Mouse (Mus musculus) ES-E14 (cell line): Measurements from ENCODE around the gene Pappa. TPM values are rescaled to one million over a fixed set of nuclear protein-coding genes. Genes with fewer than 3 reads are reported as not detected.

Experiments used
- DNase-seq: peaks from one replicate; pipeline ENCODE4 v3.0.0-alpha.2; 2013; ENCODE audit warnings: low read depth, low spot score
- H3K27ac ChIP-seq: 2 replicates; pipeline ENCODE4 v1.5.1; 2012; ENCODE audit warnings: low read depth, mild to moderate bottlenecking, low read length, moderate library complexity, mixed read lengths; ENCODE audit not compliant: poor library complexity, insufficient read depth, severe bottlenecking
- H3K36me3 ChIP-seq: 2 replicates; pipeline ENCODE4 v1.6.1; 2012; ENCODE audit warnings: mild to moderate bottlenecking, low read length, moderate library complexity, mixed read lengths; ENCODE audit not compliant: control insufficient read depth, poor library complexity, insufficient read depth, severe bottlenecking
- H3K4me1 ChIP-seq, 2 experiments: fragments of 150-350 bp in 1 of 2; sonication (generic) in 1 of 2; 2 replicates each; pipeline ENCODE4 v1.6.1; 2012; ENCODE audit warnings: low read length in 2 of 2, mild to moderate bottlenecking in 1 of 2, mixed read lengths in 1 of 2; ENCODE audit not compliant: control insufficient read depth in 2 of 2, insufficient read depth in 2 of 2, poor library complexity in 1 of 2
- H3K4me3 ChIP-seq, 2 experiments: fragments of 150-350 bp in 1 of 2; sonication (generic) in 1 of 2; 2 replicates each; pipeline ENCODE4 v1.5.1; 2012; ENCODE audit warnings: low read length in 2 of 2, low read depth in 1 of 2, mild to moderate bottlenecking in 1 of 2, mixed read lengths in 1 of 2; ENCODE audit not compliant: insufficient read depth in 1 of 2, poor library complexity in 1 of 2, severe bottlenecking in 1 of 2
- H3K9ac ChIP-seq: 2 replicates; pipeline ENCODE4 v1.6.1; 2012; ENCODE audit warnings: low read depth, mild to moderate bottlenecking, low read length, mixed read lengths; ENCODE audit not compliant: poor library complexity, insufficient read depth, severe bottlenecking
- H3K9me3 ChIP-seq: fragments of 150-350 bp; sonication (generic); 2 replicates; pipeline ENCODE4 v1.6.1; 2012; ENCODE audit warnings: low read depth, mild to moderate bottlenecking, low read length; ENCODE audit not compliant: control insufficient read depth, insufficient read depth
- CHD2 ChIP-seq: IDR thresholded peaks from 2 replicates; pipeline ENCODE4 v1.6.1; 2014; ENCODE audit warnings: mild to moderate bottlenecking, low read depth, low read length, inconsistent platforms
- HCFC1 ChIP-seq: IDR thresholded peaks from 2 replicates; pipeline ENCODE4 v1.6.1; 2012; ENCODE audit warnings: low read length, inconsistent platforms, borderline replicate concordance; ENCODE audit not compliant: insufficient read depth
- MAFK ChIP-seq: IDR thresholded peaks from 2 replicates; pipeline ENCODE4 v1.6.1; 2014; ENCODE audit warnings: mild to moderate bottlenecking, low read depth, low read length, inconsistent platforms; ENCODE audit not compliant: insufficient read depth
- ZC3H11A ChIP-seq: IDR thresholded peaks from 2 replicates; pipeline ENCODE4 v1.6.1; 2012; ENCODE audit warnings: low read depth, mild to moderate bottlenecking, inconsistent platforms, low read length, borderline replicate concordance
- ZNF384 ChIP-seq: IDR thresholded peaks from 2 replicates; pipeline ENCODE4 v1.6.1; 2012; ENCODE audit warnings: low read depth, low read length, inconsistent platforms
- in situ Hi-C, 2 experiments: fragments of 600-800 bp; cut with MboI; formaldehyde crosslinking; loops; one replicate each; pipeline ENCODE4 v1.15.1; 2025; ENCODE audit warnings: low sequenced_read_pairs in 2 of 2, inconsistent platforms in 1 of 2; ENCODE audit not compliant: unreplicated experiment in 2 of 2
- total RNA-seq: library from RNA; depleted of rRNA; stranded (reverse); fragments of 300-350 nt; gene quantifications from 2 replicates; pipeline ENCODE4 v1.2.3, GENCODE M21; 2012

Pappa gene
- total RNA-seq, 1 experiment: 0.98 TPM

GRCm38 (mm10) chr4:65242434-65242931 is 118.5 kb downstream of the Pappa start:
- Histone ChIP-seq H3K4me1 (no peaks in the 10 kb centered on the region; a peak in 1 of 4 replicates), H3K27ac (no peak overlapping the region), H3K36me3 (no peaks in the 10 kb centered on the region), H3K9ac (no peak overlapping the region), H3K9me3 (no peaks in the 10 kb centered on the region), H3K4me3 (no peak overlapping the region)
- DNase-seq: no peak
- no peak for TF ChIP-seq MAFK
- TF ChIP-seq CHD2: no peak
- TF ChIP-seq ZNF384: no peak
- TF ChIP-seq HCFC1: no peak
- no peak for TF ChIP-seq ZC3H11A
- in situ Hi-C loops: no loop called here

- H3K27ac ChIP-seq: no peak overlapping the region
- no peaks in the 10 kb centered on the region for H3K9me3 ChIP-seq
- in situ Hi-C loops: no loop called here
- no peaks in the 10 kb centered on the region for H3K36me3 ChIP-seq
- no peaks in the 10 kb centered on the region for H3K4me1 ChIP-seq
- H3K4me3 ChIP-seq: no peak overlapping the region
- TF ChIP-seq ZNF384: no peak
- no peak for TF ChIP-seq MAFK
- no peak for TF ChIP-seq HCFC1
- no peak for TF ChIP-seq CHD2
- no peak overlapping the region for H3K9ac ChIP-seq
- no peak for DNase-seq
Observed at GRCm38 (mm10) chr4:65243245-65243644, 119.3 kb downstream of the Pappa start.

- in situ Hi-C loops: no loop called here
- TF ChIP-seq HCFC1 (no peak), MAFK (no peak), ZNF384 (no peak), ZC3H11A (no peak), CHD2 (no peak)
- H3K4me3 ChIP-seq: no peak overlapping the region
- DNase-seq: no peak
- H3K9me3 ChIP-seq: no peaks in the 10 kb centered on the region
- H3K27ac ChIP-seq: no peak overlapping the region
- no peaks in the 10 kb centered on the region for H3K36me3 ChIP-seq
- no peak overlapping the region for H3K9ac ChIP-seq
- no peaks in the 10 kb centered on the region for H3K4me1 ChIP-seq
Observed at GRCm38 (mm10) chr4:65245015-65245414, 121.0 kb downstream of the Pappa start.

GRCm38 (mm10) chr4:65245440-65245839 is 121.5 kb downstream of the Pappa start:
- Histone ChIP-seq H3K36me3 (no peaks in the 10 kb centered on the region), H3K4me1 (no peaks in the 10 kb centered on the region), H3K4me3 (no peak overlapping the region), H3K27ac (no peak overlapping the region), H3K9me3 (no peaks in the 10 kb centered on the region), H3K9ac (no peak overlapping the region)
- no peak for DNase-seq
- in situ Hi-C loops: no loop called here
- no peak for TF ChIP-seq HCFC1

GRCm38 (mm10) chr4:65252193-65252592 is 128.2 kb downstream of the Pappa start:
- peak; percentile 68 for DNase-seq
- Histone ChIP-seq H3K27ac (no peak overlapping the region), H3K4me3 (no peak overlapping the region), H3K9me3 (no peaks in the 10 kb centered on the region), H3K36me3 (no peaks in the 10 kb centered on the region), H3K9ac (no peak overlapping the region), H3K4me1 (no peaks in the 10 kb centered on the region)
- TF ChIP-seq MAFK (no peak), ZNF384 (no peak), CHD2 (no peak), ZC3H11A (no peak), HCFC1 (no peak)
- in situ Hi-C loops: no loop called here
